Mouse (Mus musculus) CH12.LX (cell line): ENCODE measurements around the gene Phc2.

Experiments used
- CHD2 ChIP-seq: IDR thresholded peaks from 2 replicates; pipeline ENCODE4 v1.6.1; 2011; ENCODE audit warnings: low read length, improper control_type of control experiment
- CTCF ChIP-seq, 2 experiments: IDR thresholded peaks in 1 of 2; conservative IDR thresholded peaks in 1 of 2; 2 replicates each; pipeline ENCODE4 v1.5.1; 2011 to 2012; ENCODE audit warnings: low read depth in 2 of 2, low read length in 2 of 2, improper control_type of control experiment in 1 of 2, inconsistent platforms in 1 of 2, mild to moderate bottlenecking in 1 of 2, moderate library complexity in 1 of 2
- MAZ ChIP-seq: IDR thresholded peaks from 2 replicates; pipeline ENCODE4 v1.6.1; 2012; ENCODE audit warnings: low read depth, mild to moderate bottlenecking, inconsistent platforms, low read length, improper control_type of control experiment, moderate library complexity
- POLR2A ChIP-seq: IDR thresholded peaks from 2 replicates; pipeline ENCODE4 v1.6.1; 2011; ENCODE audit warnings: low read depth, mild to moderate bottlenecking, improper control_type of control experiment, low read length
- RAD21 ChIP-seq: IDR thresholded peaks from 2 replicates; pipeline ENCODE4 v1.6.1; 2011; ENCODE audit warnings: low read depth, mild to moderate bottlenecking, low read length, improper control_type of control experiment, moderate library complexity
- TCF12 ChIP-seq: IDR thresholded peaks from 2 replicates; pipeline ENCODE4 v1.6.1; 2014; ENCODE audit warnings: low read depth, mild to moderate bottlenecking, inconsistent platforms, low read length, improper control_type of control experiment

DNA sequence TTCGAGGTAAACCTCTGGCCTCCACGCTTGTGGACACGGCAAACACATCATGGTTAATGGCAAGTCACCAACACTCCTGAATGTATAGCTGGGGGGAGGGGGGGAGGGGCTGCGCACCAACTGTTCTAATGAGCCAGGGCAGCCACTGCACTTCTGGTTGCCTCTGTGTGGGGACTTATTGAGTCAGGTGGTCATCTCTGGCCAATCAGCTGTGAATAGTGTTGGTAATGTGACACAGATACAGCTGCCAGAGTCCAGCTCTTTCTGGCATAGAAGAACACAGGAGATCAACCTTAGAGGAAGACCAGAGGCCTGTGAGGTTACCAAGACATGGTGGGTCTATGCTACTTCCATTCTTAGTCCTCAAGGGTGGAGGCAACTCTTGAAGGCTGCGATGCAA is 116.2 kb downstream of the Phc2 start:
- no peak for TF ChIP-seq RAD21
- TF ChIP-seq POLR2A, result no peak
- TF ChIP-seq CTCF (conservative IDR thresholded peaks at IDR 0.05 in 1 of 2, IDR thresholded peaks at IDR 0.05 in 1 of 2; ENCODE audit: low read depth in 2 of 2, low read length in 2 of 2), result no peak
- TF ChIP-seq CHD2, result no peak
- no peak for TF ChIP-seq TCF12
- TF ChIP-seq MAZ, result no peak
